Mouse (Mus musculus) kidney, adult 2 months (tissue): ENCODE measurements around the gene Ppp1r7.

Experiments
- CTCF ChIP-seq: fragments of 200-500 bp; conservative IDR thresholded peaks from 2 replicates; pipeline ENCODE4 v1.5.1; 2011; ENCODE audit warnings: low read depth, mild to moderate bottlenecking, control low read depth, low read length, moderate library complexity, mixed read lengths; ENCODE audit not compliant: insufficient read depth, insufficient read length
- POLR2A ChIP-seq: fragments of 200-500 bp; IDR thresholded peaks from one replicate; pipeline ENCODE4 v1.6.1; 2011; ENCODE audit warnings: low read depth, low read length, control low read depth

- no peak for TF ChIP-seq POLR2A
- TF ChIP-seq CTCF: no peak
Observed at GRCm38 (mm10) chr1:93373665-93374064, 31.0 kb downstream of the Ppp1r7 start, which contains the start of gene Ano7.
